Mouse (Mus musculus): ENCODE measurements around the gene Cep131. TPM values are rescaled to one million over a fixed set of nuclear protein-coding genes. Genes with fewer than 3 reads are reported as not detected.

The Cep131 gene
- polyA plus RNA-seq, 1 experiment from 2014 or later, result 15.5 TPM

DNA sequence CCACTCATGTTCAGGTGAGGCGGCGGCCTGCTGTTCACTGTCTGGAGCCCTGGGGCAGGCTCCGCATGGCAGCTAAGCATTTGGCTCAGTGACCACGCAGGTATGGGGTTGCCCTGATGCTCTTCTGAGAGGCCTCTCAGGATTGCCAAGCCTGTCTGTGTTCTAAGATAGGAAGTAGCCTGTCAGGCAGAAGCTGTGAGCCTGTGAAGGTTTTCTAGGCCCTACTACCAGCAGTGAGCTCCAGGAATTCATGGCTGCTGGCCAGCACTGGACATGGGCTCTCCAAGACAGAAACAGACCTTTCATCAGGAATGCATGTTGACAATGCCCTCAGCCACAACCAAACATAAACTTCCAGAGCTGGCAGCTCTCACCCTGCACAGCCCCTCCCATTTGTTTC lies 25.5 kb upstream of the Cep131 start:
- 92% methylated on average over 4 of the region's 4 CpGs for WGBS
- Histone ChIP-seq H3K27ac (no peak overlapping the region), H3K4me1 (replicated peaks; ENCODE audit: insufficient read depth, low read length) (peaks cover 3% of the 10 kb centered on the region; the same call in 1 of the 2 replicates), H3K4me3 (replicated peaks; ENCODE audit: low read depth, low read length) (no peak overlapping the region), H3K4me2 (ENCODE audit: low read length) (no peak overlapping the region), H3K27me3 (ENCODE audit: insufficient read depth, low read length) (no peaks in the 10 kb centered on the region), H3K36me3 (ENCODE audit: insufficient read depth, low read length) (peaks cover 23% of the 10 kb centered on the region), H3K9me3 (replicated peaks; ENCODE audit: low read length) (no peaks in the 10 kb centered on the region), H3K9ac (ENCODE audit: low read depth, low read length) (no peak overlapping the region)
- DNase-seq (ENCODE audit: low spot score), result no peak
- ATAC-seq (replicated peaks; ENCODE audit: low FRiP score, low read depth), result no peak
- no peak for TF ChIP-seq CTCF (IDR thresholded peaks at IDR 0.05; ENCODE audit: low read depth)

DNA sequence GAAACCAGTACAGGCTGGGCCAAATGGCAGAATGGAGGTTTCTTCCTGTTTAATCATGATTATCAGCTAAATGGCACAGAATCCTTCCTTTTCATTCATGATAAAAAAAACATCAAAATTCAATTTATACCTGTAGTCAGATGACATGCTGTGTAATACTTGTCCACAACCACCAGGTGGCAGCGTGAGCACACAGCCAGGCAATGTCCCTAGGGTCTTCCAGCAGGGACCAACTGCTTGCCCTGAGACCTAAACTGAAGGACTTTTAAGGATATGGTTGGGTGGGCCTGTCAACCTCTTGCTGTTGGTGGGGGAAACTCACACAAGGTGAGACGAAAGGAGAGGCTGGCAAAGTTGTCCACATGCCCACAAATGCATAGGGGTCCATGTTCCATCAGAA lies 24.4 kb upstream of the Cep131 start:
- Histone ChIP-seq H3K4me2 (ENCODE audit: low read length) (no peak overlapping the region), H3K9me3 (replicated peaks; ENCODE audit: low read length) (no peaks in the 10 kb centered on the region), H3K27ac (no peak overlapping the region), H3K4me1 (replicated peaks; ENCODE audit: insufficient read depth, low read length) (peaks cover 3% of the 10 kb centered on the region; the same call in 1 of the 2 replicates), H3K36me3 (ENCODE audit: insufficient read depth, low read length) (peaks cover 19% of the 10 kb centered on the region), H3K9ac (ENCODE audit: low read depth, low read length) (no peak overlapping the region), H3K4me3 (replicated peaks; ENCODE audit: low read depth, low read length) (no peak overlapping the region), H3K27me3 (ENCODE audit: insufficient read depth, low read length) (no peaks in the 10 kb centered on the region)
- WGBS, result 4% methylated on average over 2 of the region's 2 CpGs
- DNase-seq (ENCODE audit: low spot score) (peak; percentile 87), ATAC-seq (replicated peaks; ENCODE audit: low FRiP score, low read depth) (no peak)
- TF ChIP-seq CTCF (IDR thresholded peaks at IDR 0.05; ENCODE audit: low read depth), result peak; percentile 97

DNA sequence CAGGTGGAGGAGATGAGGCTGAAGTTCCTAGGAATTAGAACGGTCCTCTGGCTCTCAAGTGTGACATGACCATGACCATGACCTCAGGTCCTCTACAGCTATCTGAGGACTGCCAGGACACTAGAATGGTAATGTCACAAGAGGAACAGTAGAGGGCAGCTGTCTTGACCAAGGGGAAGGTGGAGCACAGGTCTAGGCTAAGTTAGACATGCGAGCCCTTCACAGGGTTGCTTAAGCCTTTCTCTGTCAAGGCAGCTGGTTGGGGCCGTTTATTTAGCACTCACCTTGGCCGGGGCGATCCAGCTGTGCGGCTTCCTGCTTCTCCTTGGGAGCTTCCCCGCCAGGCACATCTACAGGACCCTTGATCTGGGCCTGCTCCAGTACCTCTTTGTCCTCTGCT lies 23.9 kb upstream of the Cep131 start:
- Histone ChIP-seq H3K9ac (ENCODE audit: low read depth, low read length) (no peak overlapping the region), H3K9me3 (replicated peaks; ENCODE audit: low read length) (no peaks in the 10 kb centered on the region), H3K4me1 (replicated peaks; ENCODE audit: insufficient read depth, low read length) (peaks cover 3% of the 10 kb centered on the region; the same call in 1 of the 2 replicates), H3K4me3 (replicated peaks; ENCODE audit: low read depth, low read length) (no peak overlapping the region), H3K36me3 (ENCODE audit: insufficient read depth, low read length) (peaks cover 17% of the 10 kb centered on the region), H3K27ac (no peak overlapping the region), H3K27me3 (ENCODE audit: insufficient read depth, low read length) (no peaks in the 10 kb centered on the region), H3K4me2 (ENCODE audit: low read length) (no peak overlapping the region)
- ATAC-seq (replicated peaks; ENCODE audit: low FRiP score, low read depth) (0 out of 2 replicates have a peak, but pooled peaks have one; percentile 6), DNase-seq (ENCODE audit: low spot score) (peak; percentile 39)
- 68% methylated on average over 7 of the region's 7 CpGs for WGBS
- peak; percentile 52; the same call in 1 of the 2 replicates for TF ChIP-seq CTCF (IDR thresholded peaks at IDR 0.05; ENCODE audit: low read depth)

DNA sequence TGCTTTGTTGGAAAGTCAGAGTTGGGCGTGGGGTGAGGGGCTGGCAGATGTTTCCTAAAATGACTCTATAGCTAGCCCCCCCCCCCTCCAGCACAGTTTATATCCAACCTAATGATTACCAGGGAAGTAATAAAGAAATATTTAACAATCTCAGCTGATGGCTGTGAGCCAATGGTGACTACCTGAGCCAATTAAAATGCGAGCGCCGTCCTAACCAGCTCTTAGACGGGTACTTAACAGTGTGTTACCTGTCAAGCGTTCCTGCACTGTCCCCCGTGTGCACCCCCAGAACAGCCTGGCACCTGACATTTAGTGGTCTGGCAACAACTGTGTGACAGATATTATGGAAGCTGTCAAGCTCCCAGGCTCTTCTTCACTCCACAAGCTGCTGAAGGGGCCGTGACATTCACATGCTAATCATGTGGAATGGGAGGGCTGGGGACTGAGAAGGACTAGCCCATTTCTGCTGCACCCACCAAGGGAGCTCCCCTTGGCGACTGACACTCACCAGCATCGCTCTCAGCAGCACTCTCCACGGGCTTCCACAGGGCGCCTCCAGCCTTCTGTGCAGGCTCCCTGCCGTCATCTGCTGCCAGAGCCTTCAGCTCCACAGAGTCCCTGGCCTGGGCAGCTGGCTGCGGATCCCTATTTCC lies 23.1 kb upstream of the Cep131 start:
- H3K4me2 ChIP-seq (ENCODE audit: low read length), result no peak overlapping the region
- ATAC-seq (replicated peaks; ENCODE audit: low FRiP score, low read depth) (peak; percentile 18; the same call in 1 of the 2 replicates), DNase-seq (ENCODE audit: low spot score) (peak; percentile 11)
- H3K9ac ChIP-seq (ENCODE audit: low read depth, low read length), result no peak overlapping the region
- WGBS, result 68% methylated on average over 14 of the region's 14 CpGs
- no peak overlapping the region for H3K4me3 ChIP-seq (replicated peaks; ENCODE audit: low read depth, low read length)
- TF ChIP-seq CTCF (IDR thresholded peaks at IDR 0.05; ENCODE audit: low read depth), result no peak
- H3K4me1 ChIP-seq (replicated peaks; ENCODE audit: insufficient read depth, low read length), result peaks cover 3% of the 10 kb centered on the region; the same call in 1 of the 2 replicates
- H3K9me3 ChIP-seq (replicated peaks; ENCODE audit: low read length), result no peaks in the 10 kb centered on the region
- H3K27me3 ChIP-seq (ENCODE audit: insufficient read depth, low read length), result no peaks in the 10 kb centered on the region
- H3K36me3 ChIP-seq (ENCODE audit: insufficient read depth, low read length), result peaks cover 25% of the 10 kb centered on the region
- H3K27ac ChIP-seq, result no peak overlapping the region

DNA sequence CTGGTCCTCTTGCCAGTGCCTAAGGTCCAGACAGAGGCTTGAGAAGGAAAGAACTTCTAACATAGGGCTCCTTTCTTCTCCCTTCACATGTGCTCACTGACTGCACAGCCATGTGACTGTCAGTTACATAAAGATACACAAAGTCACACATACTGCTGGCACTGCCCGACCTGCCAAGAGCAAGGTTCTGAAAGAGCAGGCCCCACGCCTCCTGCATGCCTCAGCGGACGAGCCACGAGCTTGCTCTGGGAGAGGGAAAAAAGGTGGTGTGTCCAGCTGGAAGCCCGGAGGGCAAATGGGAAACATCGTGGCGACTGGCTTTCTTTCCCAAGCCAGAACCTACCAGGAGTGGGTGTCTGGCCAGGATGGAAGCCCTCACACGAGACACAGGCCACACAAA lies 21.2 kb upstream of the Cep131 start:
- no peaks in the 10 kb centered on the region for H3K9me3 ChIP-seq (replicated peaks; ENCODE audit: low read length)
- no peak overlapping the region for H3K9ac ChIP-seq (ENCODE audit: low read depth, low read length)
- peaks cover 27% of the 10 kb centered on the region for H3K36me3 ChIP-seq (ENCODE audit: insufficient read depth, low read length)
- 72% methylated on average over 9 of the region's 9 CpGs for WGBS
- ATAC-seq (replicated peaks; ENCODE audit: low FRiP score, low read depth) (no peak), DNase-seq (ENCODE audit: low spot score) (no peak)
- peak overlapping the region; percentile 28; the same call in 1 of the 2 replicates for H3K27ac ChIP-seq
- H3K27me3 ChIP-seq (ENCODE audit: insufficient read depth, low read length), result no peaks in the 10 kb centered on the region
- no peak for TF ChIP-seq CTCF (IDR thresholded peaks at IDR 0.05; ENCODE audit: low read depth)
- no peak overlapping the region for H3K4me3 ChIP-seq (replicated peaks; ENCODE audit: low read depth, low read length)
- no peak overlapping the region for H3K4me2 ChIP-seq (ENCODE audit: low read length)
- peaks cover 3% of the 10 kb centered on the region; the same call in 1 of the 2 replicates for H3K4me1 ChIP-seq (replicated peaks; ENCODE audit: insufficient read depth, low read length)

DNA sequence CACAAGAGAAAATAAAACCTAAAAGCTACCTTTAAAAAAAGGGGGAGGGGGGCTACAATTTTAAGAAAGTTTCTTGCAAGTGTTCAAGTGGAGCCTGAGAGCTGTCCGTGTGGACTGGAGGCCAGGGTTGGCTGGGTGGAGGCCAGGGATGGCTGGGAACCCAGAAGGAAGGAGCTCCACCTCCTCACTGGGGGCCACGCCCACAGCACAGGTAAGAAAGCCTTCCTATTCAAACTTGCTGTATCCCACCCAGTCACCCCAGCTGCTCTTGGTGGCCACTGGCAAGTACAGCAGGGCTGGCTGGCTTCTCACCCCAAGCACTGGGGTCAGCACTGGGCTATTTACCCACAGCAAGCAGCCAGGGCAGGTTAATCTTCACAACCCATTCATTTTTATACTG lies 20.4 kb upstream of the Cep131 start:
- ATAC-seq (replicated peaks; ENCODE audit: low FRiP score, low read depth), result no peak
- H3K9me3 ChIP-seq (replicated peaks; ENCODE audit: low read length), result no peaks in the 10 kb centered on the region
- no peak overlapping the region for H3K4me2 ChIP-seq (ENCODE audit: low read length)
- no peak overlapping the region for H3K4me3 ChIP-seq (replicated peaks; ENCODE audit: low read depth, low read length)
- H3K27ac ChIP-seq, result no peak overlapping the region
- peaks cover 3% of the 10 kb centered on the region; the same call in 1 of the 2 replicates for H3K4me1 ChIP-seq (replicated peaks; ENCODE audit: insufficient read depth, low read length)
- H3K9ac ChIP-seq (ENCODE audit: low read depth, low read length), result no peak overlapping the region
- H3K27me3 ChIP-seq (ENCODE audit: insufficient read depth, low read length), result no peaks in the 10 kb centered on the region
- no peak for TF ChIP-seq CTCF (IDR thresholded peaks at IDR 0.05; ENCODE audit: low read depth)
- peaks cover 27% of the 10 kb centered on the region for H3K36me3 ChIP-seq (ENCODE audit: insufficient read depth, low read length)
- WGBS, result 67% methylated on average over 2 of the region's 2 CpGs
- DNase-seq (ENCODE audit: low spot score), result no peak

Data from kidney, postnatal 0 days (tissue).